Mouse (Mus musculus) thymus, postnatal 0 days (tissue): ENCODE measurements around the gene Ip6k2. TPM values are rescaled to one million over a fixed set of nuclear protein-coding genes. Genes with fewer than 3 reads are reported as not detected.

ENCODE experiments used
- microRNA-seq: library from miRNA; unstranded; fragments of <30 nt; microRNA quantifications from one replicate; pipeline ENCODE4, GENCODE M21; 2016; ENCODE audit warnings: borderline number of aligned reads
- polyA plus RNA-seq: library from polyadenylated mRNA; unstranded; fragments of >200 nt; fragmentation: Nextera tagmentation; extraction: Ambion mirVana; gene quantifications from 2 replicates; pipeline ENCODE4 v1.2.1, GENCODE M21; 2015

Gene Ip6k2
- polyA plus RNA-seq, 1 experiment from 2014 or later, result 49.8 TPM

Small RNA genes within 50 kb of the gene (microRNA-seq; reads per million reads assigned to microRNA genes)
- not detected for gene Gm23156

Other genes with a start within 250 kb of the Ip6k2 start
- 161 and 172 TPM in 2 replicates for gene Impdh2, start 223.5 kb upstream of the Ip6k2 start, polyA plus RNA-seq
- 96.1 and 101 TPM in 2 replicates for gene Ndufaf3, start 216.4 kb upstream of the Ip6k2 start, polyA plus RNA-seq
- 115 and 120 TPM in 2 replicates for gene Dalrd3, start 213.9 kb upstream of the Ip6k2 start, polyA plus RNA-seq
- gene Wdr6, start 205.1 kb upstream of the Ip6k2 start, polyA plus RNA-seq, result 44.3 and 47.0 TPM in 2 replicates
- 3.5 and 3.7 TPM in 2 replicates for gene P4htm, start 186.1 kb upstream of the Ip6k2 start, polyA plus RNA-seq
- gene Arih2, start 134.4 kb upstream of the Ip6k2 start, polyA plus RNA-seq, result 44.7 and 49.1 TPM in 2 replicates
- 40.9 and 43.4 TPM in 2 replicates for gene Slc25a20, start 121.7 kb upstream of the Ip6k2 start, polyA plus RNA-seq
- 5.8 and 7.7 TPM in 2 replicates for gene Prkar2a, start 94.5 kb upstream of the Ip6k2 start, polyA plus RNA-seq
- gene Nckipsd, start 24.6 kb downstream of the Ip6k2 start, polyA plus RNA-seq, result 5.7 and 6.4 TPM in 2 replicates
- gene Celsr3, start 42.5 kb downstream of the Ip6k2 start, polyA plus RNA-seq, result 0.01 and 0.08 TPM in 2 replicates
- gene Slc26a6, start 69.5 kb downstream of the Ip6k2 start, polyA plus RNA-seq, result 7.5 and 8.5 TPM in 2 replicates
- not detected in 2 replicates for gene Tmem89, start 130.8 kb downstream of the Ip6k2 start, polyA plus RNA-seq
- 407 and 414 TPM in 2 replicates for gene Uqcrc1, start 152.8 kb downstream of the Ip6k2 start, polyA plus RNA-seq
- 0.46 and 0.63 TPM in 2 replicates for gene Col7a1, start 169.8 kb downstream of the Ip6k2 start, polyA plus RNA-seq
- gene Ucn2, start 202.2 kb downstream of the Ip6k2 start, polyA plus RNA-seq, result not detected in 2 replicates
- 6.0 and 7.7 TPM in 2 replicates for gene Pfkfb4, start 208.0 kb downstream of the Ip6k2 start, polyA plus RNA-seq